Mouse (Mus musculus) spleen, postnatal 4 days (tissue): ENCODE measurements at regions not wholly inside any gene's neighbourhood (a gene's known extent, or its start where the extent isn't known, plus 50 kb on each side); places are given as distances from the start of the nearest gene placed in this dataset.
"Not testable (repeated sequence)": the region's sequence is repeated elsewhere in the genome, so short reads cannot be mapped to it uniquely, and the experiment has no call there.

Source experiments
- DNase-seq, 2 experiments: peaks; one replicate each; pipeline ENCODE4 v3.0.0; 2022; ENCODE audit warnings: low spot score in 2 of 2

DNA sequence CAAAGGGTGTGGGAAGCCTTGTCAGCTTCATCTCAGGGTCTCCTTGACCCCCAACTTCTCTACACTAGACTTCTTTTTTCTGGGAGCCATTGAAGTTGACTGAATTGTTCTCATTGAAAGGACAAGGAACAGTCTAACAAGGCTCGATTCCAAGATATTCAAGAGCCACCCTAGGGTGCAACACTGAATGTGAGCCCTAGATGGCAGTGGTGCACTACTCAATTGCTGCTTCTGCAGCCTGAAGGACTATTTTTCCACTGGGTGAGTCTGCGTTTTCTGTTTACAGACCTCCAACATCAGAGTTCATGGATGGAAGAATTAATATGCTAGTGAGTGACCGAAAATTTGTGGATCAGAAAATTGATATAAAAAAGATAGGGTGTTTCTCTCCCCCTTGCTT lies 161.5 kb downstream of the Hpcal1 start:
- not testable (repeated sequence) for DNase-seq

DNA sequence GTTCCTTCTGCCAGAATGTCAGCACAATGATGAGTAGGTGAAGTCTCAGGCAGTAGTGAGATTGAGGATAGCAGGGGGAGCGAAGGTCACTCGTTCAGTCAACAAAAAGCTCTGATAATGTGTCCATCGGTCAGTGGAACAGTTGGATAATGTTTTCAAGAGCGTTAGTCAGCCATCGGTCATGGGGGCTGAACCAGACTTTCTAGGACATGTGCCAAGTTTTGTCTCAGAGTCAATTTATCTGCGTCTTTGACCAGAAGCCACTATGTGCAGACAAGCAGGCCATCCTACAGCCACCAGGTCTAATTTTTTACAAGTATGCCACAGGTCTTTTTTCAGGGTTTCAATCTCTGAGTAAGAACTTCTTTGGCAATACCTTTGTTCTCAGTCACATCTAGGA lies 181.8 kb downstream of the Hpcal1 start:
- DNase-seq = not testable (repeated sequence)

DNA sequence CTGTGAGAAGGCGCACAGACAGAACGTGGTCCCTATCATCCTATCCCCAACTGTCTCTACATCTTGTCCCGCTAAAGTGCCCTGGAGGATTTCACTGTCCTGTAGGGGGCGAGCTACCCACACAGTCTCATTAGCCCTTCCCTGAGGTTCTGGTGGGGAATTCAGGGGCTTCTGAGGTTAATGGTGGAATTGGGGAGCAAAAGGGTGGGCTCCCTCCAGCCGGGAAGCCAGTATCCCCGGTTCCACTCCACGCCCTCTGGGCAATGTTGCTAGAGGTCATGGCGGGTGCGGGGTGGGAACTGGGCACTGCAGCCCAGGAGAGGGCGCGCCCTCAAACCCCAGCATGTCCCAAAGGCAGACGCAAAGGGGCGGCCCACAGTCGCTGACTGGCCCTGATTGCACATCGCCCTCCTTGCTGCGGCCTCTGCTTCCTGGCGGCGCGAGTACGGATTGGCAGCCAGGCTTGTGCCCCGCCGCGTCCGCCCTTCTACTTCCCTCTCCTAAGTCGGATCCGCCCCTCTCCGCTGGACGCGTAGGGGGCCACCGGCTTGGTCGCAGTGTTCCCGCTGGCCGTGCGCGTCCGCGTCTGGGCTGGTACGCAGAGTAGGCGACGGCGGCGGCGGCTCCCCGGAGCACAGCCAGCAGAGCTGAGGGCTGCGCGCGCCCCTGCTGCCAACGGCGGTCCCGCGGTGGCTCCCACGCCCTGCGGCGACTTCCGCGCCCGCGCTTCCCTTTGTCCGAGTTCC lies 190.9 kb downstream of the Hpcal1 start:
- peak; percentile 73 to 85 for DNase-seq

DNA sequence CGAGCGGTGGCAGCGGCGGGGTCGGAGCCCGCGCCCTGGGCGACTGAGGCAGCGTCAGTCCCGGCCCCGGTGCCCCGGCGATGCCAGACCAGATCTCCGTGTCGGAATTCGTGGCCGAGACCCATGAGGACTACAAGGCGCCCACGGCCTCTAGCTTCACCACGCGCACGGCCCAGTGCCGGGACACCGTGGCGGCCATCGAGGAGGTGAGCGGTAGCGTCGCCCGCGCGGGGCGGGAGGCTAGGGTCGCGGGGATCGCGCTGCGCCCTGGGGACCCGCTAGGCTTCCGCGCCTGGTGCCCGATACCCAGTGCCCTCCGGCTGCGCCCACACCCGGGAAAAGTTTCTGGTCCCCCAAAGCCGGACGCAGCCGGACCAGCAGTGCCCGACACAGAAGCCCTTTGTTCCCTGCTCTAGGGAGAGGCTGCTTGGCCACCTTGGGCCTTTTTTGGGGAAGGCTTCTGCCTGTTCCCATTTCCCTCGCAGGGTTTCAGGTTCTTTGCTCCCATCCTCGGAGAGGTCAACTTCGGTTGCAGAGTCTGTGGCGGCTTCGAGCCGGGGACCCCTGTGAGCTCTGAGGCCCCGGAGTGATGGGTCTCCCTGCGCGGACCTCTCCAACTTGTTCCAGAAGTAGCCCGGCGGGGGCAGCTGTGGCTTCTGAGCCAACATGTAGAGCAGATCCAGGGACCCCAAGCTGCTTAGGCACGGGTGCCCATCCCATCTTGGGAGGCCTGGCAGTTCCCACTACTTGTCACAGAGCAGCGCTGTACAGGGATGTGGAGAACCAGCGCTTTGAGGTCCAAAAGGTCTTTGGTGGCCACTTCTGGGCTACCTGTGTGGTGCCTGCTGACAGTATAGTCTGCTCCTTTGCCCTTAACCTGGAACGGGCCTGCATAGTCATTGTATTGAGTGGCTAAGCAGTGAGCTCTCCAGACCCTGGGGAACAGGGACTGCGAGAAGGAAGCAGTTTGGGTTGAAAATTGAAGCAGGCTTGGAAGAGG lies 191.8 kb downstream of the Hpcal1 start:
- not testable (repeated sequence) for DNase-seq

DNA sequence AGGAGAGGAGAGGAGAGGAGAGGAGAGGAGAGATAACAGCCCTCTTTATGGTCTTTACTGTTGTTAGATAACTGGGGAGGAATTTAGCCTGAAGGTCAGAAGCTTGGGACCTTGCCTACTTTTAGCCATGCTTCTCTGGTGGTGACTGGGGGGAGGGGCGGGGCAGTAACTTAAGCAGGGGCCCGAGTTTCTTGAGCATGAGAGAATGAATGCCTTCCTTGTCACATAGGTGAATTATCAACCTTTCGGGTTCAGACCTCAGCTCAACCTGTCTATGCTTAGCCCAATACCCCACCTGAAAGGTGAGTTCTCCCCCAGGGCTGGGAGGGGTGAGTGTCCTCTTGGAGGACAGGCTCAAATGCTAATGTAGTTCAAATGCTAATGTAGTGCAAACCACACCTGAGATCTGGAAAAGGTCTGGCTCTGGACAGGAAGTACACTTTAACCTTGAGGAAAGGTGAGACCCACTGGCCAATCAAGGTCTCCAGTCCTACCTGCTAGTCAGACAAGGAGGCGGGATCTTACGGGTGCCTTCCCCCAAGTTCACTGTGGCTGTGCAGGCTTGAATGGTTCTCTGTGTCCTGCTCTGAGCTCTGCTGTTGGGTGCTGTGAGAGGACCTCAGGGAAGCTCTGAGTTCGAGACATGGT lies 201.1 kb downstream of the Hpcal1 start:
- not testable (repeated sequence) for DNase-seq

DNA sequence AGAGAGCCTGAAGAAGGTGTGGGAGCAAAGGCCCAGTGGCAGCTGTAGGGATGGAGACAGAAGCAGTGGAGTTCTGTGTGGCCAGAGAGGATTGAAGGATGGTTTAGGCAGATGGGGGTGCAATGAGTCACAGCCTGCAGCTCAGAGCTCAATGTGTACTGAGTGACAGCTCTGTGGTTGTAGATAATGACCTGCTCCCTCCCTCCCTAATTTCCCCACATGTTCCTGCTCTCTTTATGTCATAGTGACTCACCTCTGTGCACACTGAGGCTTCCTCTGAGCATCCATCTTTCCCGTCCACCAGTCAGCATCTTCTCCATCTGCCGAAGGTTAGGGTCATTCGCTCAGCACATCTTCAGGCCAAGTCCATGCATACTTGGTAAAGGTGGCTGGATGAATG lies 222.4 kb downstream of the Hpcal1 start:
- not testable (repeated sequence) for DNase-seq
